Mouse (Mus musculus): ENCODE measurements around the gene Pnpt1. TPM values are rescaled to one million over a fixed set of nuclear protein-coding genes. Genes with fewer than 3 reads are reported as not detected.

The Pnpt1 gene
- total RNA-seq, 1 experiment from 2014 or later: 64.4 TPM

Other genes with a start within 250 kb of the Pnpt1 start
- gene Ppp4r3b, start 42.1 kb downstream of the Pnpt1 start, total RNA-seq (2017): 180 and 181 TPM in 2 replicates
- gene Cfap36, start 116.7 kb downstream of the Pnpt1 start, total RNA-seq (2017): 61.2 and 65.3 TPM in 2 replicates
- 38.1 and 53.1 TPM in 2 replicates for gene Ccdc88a, start 242.9 kb downstream of the Pnpt1 start, total RNA-seq (2017)

Measured in hematopoietic stem cell, adult 5-6 weeks (primary cell).